Mouse (Mus musculus) neural tube, embryonic 10.5 days (tissue): ENCODE results near the gene AI661453.
"Not testable (repeated sequence)": the region's sequence is repeated elsewhere in the genome, so short reads cannot be mapped to it uniquely, and the experiment has no call there.

ENCODE experiments used
- DNase-seq: peaks from one replicate; pipeline ENCODE4 v3.0.0-alpha.2; 2017; ENCODE audit warnings: low spot score; ENCODE audit errors: extremely low spot score

AI661453 gene

DNA sequence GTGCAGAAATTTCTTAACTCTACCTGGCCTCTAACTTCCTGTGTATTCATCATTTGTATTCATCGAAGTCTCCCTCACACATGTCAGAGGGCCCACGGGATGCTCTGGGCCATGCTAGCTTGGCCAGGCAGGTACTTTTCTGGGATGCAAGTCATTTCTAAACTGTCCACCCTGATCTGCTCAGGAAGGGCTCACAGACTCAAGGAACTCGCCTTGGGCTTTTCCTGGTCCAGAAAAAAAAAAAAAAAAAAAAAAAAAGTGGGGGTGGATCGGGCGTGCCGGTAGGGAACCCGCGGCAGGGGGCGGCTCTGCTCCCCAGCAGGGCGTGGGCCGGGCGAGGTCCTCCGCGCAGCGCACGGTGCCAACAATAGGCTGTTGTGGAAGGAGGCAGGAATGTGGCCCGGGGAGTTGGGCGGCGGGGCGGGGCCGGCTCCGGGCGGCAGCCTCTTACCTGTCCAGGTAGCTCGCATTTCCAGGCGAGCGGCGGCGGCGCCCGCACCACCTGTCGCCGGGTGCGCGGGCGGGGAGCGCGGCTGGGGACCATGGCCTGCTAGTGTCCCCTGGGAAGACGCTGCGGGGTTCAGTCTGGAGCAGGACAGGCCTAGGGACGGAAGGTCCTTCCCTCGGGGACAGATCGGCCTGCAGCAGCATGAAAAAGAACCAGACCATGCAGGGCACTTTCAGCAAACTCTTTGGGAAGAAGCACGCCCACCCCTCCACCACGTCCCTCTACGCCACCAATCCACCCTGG is at the start of gene AI661453:
Gene AI661453, plus strand, starts transcription at position 460 of the 751 bp plus-strand sequence.
- DNase-seq: no peak

DNA sequence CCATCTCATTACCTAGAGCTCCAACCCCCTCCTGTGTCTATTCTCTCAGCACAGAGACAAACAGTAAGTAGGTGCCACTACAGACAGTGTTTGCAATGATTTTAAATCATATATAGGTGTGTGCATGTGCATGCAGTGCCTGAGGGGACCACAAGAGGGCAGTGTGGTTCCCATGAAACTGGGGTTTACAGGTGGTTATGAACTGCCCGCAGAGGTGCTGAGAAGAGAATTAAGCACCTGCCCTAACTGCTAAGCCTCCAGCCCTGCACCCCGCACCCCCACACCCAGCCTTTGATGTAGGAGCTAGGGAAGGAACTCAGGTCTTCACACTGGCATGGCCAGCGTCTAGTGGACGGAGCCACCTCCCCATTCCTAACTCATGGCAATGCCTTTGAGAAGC is 49.8 kb upstream of the AI661453 start:
- peak; percentile 49 for DNase-seq

DNA sequence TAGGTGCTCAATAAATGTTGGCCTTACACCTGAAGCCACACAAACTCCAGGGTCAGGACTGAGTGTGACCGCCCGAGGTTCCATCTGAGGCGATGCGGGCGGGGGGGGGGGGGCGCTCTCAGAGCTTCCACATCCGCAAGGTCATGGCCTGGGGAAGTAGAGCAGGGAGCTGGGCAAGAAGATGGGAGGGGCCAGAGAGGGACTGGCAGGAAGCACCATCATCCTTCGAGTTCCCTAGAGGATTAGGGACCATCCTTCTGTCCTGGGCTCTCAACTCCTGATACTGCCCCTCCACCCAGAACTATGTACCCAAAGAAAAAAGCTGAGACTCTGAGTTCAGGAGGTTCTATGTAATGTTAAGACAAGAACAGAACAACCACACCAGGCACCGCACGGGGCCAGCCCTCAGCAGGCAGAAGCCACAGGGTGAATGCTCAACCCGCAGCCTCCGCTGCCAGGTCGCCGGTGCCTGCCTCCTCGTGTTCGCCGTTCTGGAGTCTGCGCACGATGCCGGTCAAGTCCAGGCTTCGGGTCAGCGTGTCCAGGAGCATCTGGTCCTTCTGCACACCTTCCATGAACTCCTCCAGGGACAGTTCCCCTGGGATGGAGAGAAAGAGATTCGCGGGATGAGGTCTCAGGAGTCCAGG is 42.1 kb upstream of the AI661453 start:
- peak; percentile 39 for DNase-seq

DNA sequence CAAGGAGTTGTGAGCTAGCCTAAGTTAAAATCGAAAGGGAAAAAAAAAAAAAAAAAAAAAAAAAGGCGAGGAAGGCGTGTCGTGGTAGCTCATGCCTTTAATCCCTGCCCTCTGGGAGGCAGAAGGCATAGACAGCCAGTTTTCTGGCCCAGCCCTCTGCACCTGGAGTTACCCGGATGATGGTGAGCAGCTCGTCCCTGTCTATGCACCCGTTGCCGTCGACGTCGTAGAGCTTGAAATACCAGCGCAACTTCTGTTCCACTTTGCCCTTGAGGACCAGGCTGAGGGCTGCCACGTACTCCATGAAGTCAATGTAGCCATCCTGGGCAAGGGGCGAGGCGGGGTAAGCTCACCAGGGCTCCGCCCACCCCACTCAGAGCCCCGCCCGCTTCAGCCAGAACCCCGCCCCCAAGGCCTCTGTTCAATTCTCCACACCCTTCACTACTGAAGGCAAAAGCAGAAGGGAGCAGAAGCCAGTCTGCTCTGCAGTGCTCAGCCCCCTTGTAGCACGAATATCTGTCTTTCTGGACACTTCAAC is 41.0 kb upstream of the AI661453 start:
- peak; percentile 52 for DNase-seq

DNA sequence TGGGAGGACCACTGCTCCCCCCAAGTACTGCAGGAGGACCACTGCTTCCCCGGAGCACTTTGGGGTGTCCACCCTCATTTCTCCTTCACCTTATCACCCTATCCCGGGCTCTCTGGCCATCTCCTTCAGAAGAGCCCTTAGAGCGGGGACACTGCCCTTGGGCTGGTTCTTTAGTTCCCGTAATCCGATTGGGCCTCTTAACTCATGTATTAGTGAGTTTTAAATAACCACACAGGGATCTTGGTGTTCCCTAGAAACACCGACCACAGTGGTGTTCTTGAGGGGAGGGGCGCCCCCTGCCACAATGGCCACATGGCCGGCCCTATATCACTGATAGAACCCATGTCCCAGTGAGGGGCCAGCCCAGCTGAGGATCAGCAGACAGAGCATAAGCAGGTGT is 37.3 kb upstream of the AI661453 start:
- no peak for DNase-seq

DNA sequence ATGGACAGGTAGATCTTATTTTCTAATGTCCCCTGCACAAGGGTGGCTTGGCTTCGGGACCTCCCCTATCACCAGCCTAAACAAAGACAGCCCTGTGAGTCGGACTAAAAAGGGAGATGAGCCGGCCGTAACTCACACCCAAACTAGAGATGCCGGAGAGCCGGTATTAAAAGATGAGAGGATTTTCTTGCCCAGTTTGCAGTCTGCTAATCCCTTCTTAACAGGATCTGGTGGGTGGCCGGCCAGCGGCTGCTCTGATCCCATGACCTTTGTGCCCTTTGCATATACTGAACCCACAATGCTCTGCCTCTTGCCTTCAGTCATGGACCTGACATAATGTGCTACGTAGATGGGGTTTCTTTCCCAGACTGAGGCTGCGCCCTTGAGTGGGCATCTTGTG is 36.0 kb upstream of the AI661453 start, which contains the start of gene Guca1a:
Gene Guca1a, minus strand, starts transcription at position 134 of the 400 bp plus-strand sequence.
- DNase-seq: no peak

DNA sequence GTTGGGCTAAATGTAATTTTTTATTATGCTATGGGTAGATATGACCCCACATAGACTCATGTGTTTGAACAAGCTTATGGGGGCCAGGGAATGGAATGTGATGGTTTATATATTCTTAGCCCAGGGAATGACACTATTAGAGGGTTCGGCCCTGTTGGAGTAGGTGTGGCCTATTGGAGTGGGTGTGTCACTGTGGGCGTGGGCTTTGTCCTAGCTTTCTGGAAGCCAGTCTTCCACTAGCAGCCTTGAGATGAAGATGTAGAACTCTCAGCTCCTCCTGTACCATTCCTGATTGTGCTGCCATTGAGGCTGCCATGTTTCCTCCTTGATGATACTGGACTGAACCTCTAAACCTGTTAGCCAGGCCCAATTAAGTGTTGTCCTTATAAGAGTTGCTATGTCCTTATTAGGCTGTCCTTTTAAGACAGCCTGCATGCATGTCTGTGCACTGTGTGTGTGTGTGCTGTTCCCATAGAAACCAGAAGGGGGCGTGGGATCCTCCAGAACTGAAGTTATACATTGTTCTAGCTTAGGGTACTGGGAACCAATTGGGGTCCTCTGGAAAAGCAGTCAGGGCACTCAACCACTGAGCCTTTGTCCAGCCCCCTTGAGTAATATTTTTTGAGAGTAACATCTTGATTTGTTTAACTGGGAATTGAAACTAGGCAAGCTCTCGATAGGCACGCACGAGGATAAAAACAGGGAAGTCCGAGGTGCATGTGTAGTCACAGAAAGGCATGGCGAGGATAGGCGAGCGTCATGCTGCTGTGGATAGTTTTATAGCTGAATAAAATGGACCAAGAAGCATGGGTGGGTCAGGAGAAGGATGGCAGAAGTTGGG is 28.5 kb upstream of the AI661453 start:
- no peak for DNase-seq

DNA sequence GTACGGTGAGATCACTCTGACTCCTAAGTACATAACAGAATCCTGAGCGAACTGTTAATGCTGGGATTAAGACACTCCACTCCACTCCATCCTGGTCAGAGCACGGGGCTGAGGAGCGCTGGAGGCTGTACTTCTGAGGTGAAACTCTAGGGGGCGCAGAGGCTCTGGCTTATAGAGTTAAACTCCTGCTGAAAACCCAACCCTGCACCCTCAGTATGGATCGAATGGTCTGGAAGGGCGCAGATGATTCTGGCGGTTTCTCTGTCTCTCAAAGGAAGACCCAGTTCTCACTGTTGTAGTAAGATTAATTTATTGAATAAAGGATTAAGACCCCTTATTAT is 27.9 kb upstream of the AI661453 start:
- DNase-seq: peak; percentile 75

DNA sequence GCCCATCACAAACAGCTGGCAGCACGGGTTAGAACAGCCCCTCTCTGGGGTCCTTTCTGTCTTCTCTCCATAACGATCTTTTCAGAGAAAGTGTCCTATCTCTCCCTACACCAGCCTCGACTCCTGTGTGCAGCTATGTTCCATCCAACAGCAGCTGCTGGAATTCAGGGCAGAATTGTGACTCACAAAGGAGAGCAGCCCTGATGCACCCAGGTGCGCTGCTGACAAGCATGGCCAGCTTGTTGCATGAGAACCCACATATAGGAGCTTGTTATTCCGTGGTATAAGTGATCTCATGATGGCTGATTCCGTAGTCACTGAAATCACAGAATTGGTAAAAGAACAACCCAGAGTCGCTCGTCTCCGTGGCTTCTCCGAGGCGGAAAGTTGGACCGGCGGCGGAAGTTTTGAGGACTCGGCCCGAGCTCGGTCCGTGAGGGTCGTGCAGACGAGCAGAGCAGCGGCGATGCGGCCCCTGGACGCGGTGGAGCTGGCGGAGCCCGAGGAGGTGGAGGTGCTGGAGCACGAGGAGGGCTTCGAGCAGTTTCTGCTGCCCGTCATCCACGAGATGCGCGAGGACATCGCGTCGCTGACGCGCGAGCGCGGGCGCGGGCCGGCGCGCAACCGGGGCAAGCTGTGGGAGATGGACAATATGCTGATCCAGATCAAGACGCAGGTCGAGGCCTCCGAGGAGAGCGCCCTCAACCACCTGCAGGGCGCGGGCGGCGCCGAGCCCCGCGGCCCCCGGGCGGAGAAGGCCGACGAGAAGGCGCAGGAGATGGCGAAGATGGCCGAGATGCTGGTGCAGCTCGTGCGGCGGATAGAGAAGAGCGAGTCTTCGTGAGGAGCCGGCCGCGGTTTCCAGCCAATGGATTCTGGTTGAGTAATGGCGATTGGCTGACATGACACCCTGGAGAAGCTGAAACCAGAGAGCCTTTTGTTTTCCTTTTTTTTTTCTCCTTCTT is 26.2 kb upstream of the AI661453 start:
- peak; percentile 46 for DNase-seq

DNA sequence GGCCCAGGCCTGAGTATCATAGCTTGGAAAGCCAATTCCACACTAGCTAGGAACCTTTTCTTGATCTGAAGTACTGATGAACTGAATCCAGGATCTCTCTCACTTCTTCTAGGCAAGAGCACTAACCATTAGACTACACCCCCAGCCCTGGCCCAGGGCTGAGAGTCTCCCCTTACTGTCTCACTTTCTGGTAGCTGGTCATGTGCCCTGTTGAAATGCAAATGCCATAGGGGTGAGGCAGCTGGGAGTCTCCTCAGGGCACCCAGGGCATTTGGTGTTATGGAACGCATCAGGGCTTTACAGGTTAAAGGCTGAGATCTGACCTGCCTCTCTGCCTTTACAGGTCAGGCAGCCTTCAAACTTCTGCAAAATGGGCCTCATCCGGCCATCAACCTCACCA is 16.2 kb upstream of the AI661453 start:
- DNase-seq: no peak

DNA sequence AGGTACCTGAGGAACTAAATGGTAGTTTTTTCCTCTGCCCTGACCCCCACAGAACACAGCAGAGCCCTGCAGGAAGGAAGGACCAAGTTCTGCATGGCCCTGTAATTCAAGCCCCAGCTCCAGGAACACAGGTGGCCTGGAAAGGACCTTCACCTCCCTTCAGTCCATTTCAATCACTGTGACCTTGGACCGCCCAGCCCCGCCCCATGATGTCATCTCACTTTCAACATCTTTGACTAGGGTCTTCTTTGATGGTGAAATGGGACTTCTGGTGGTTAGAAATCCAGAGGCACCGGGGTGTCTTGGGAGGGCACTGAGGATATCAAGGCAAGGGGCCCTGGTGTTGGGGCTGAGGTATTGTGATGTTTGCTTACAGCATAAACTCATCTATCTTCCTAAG is 14.8 kb upstream of the AI661453 start:
- DNase-seq: no peak

DNA sequence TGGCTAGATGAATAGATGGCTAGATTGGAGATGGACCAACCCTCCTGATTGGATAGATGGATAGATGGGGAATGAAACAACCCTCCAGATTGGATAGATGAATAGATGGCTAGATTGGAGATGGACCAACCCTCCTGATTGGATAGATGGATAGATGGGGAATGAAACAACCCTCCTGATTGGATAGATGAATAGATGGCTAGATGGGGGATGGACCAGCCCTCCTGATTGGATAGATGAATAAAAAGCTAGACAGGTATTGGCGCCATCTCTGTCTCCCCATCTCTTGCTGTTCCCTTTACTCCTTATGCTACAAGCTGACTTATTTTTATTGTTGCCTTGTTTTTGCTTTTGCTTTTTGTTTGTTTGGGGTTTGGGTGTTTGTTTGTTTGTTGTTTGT is 13.8 kb upstream of the AI661453 start:
- DNase-seq: not testable (repeated sequence)

DNA sequence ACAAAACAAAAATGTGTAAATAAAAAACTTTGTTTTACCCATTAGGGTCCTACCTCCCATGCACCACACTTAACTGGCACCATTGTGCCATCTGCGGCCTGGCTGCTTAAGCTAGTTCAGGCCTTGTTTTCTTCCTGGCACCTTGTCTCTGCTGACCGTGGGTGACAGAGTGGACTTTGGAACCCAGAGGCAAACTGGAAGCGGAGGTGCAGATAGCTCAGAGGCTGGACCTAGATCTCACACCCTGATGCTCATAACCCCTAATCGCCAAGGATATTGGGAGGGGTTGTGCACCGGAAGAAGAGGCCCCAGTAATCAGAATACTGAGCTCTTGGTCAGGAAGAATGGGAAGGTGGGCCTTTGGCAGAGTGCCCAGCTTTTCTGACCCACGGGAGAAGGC is 12.2 kb upstream of the AI661453 start:
- no peak for DNase-seq

DNA sequence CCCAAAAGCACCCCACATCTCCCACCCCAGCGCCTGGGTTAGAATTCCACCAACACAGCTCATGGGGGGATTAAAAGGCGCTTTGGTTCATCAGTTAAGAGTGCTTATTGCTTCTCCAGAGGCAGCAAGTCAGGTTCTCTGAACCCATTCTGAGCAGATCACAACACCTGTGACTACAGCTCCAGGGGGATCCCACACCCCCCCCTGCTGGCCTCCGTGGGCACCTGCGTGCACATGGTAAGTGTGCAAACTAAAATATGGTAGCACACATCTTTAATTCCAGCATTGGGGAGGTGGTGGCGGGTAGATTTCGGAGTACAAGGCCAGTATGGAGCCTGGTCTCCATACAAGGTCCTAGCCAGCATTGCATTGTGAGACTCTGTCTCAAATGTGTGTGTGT is 9.1 kb upstream of the AI661453 start:
- DNase-seq: no peak

DNA sequence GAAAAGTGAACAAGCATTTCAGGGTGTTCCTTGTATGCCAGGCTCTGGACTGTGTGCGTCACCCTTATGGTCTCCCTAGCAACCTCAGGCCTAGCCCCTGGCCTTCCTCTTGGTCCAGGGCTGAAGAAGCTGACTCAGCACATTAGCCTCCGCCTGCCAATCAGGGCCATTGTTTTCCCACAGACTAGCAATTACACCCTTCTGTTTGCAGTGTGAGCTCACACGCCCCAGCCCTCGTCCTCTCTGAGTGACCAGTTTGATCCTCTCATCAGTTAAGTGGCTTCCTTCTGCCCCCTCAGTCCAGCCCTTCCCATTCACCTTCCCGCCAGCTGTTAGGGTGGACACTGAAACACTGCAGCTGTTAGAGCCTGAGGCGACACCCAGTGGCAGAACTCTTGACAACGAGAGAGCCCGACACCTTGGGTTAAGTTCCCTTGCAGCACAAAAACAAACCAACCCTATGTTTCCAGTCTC is 7.5 kb upstream of the AI661453 start:
- peak; percentile 52 for DNase-seq

DNA sequence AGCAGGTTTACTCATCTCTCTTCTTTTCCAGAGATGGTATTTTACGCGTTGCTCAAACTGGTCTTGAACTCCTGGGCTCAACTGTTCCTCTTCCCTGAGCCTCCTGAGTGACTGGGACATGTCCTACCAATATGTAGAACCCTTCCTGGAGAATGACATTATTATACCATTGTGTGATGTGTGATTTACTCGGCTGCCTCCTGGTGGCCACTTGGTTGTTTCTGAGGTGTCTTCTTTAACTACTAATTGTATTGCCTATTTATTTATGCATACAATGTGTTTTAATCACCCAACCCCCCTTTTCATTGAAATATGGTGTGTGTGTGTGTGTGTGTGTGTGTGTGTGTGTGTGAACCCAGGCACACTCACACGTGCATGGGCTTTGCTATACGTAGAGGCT is 5.6 kb upstream of the AI661453 start:
- no peak for DNase-seq

DNA sequence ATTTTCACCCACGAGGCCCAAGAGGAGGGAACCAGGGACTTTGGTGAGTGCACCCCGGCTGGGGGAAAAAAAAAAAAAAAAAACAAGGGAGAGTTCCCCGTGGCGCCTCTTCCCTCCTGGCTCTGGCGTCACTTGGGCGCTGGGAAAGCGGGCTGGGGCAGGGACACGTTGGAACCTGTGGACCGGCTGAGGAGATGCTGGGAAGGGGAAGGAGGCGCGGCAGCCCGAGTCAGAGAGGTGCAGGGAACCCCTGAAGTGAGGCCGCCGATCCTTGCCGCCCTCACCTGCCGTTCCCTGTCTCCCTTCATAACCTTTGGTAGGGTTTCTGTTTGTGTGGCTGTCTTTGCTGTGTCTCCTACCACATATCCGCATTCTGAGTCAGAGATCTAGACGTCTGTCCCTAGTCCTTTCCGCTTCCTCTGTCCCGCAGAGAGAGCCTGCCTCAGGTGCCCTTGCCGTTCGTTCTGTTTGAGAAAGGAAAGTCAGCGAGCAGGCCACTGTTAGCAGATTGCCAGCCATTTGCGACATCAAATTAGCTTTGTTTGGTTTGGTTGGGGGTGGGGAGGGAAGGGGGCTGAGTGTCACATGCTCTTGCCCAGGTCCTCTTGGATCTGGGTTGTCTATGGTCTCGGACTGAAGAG is 612 bp downstream of the AI661453 start, which contains the start of gene 1700001C19Rik:
Gene 1700001C19Rik, minus strand, starts transcription at position 470 of the 641 bp plus-strand sequence.
- no peak for DNase-seq

DNA sequence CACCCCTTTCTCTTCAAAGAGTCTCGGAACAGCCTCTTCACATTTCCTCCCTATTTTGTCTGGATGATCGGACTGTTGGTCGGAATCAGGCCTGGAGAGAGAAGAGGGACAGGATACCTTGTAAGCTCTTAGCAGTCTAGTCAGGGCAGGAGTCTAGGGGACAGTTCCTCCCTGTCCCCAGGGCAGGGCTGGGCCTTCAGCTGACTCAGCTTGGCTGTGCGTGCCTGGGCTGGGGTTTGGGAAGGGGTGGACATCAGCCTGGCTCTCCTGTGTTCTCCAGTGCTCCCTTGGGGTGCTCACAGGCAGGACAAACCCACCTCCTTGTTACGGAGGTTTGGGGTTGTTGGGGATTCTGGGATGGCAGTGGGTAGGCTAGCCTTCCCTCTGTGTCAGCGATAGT is 2.2 kb downstream of the AI661453 start:
- DNase-seq: no peak

DNA sequence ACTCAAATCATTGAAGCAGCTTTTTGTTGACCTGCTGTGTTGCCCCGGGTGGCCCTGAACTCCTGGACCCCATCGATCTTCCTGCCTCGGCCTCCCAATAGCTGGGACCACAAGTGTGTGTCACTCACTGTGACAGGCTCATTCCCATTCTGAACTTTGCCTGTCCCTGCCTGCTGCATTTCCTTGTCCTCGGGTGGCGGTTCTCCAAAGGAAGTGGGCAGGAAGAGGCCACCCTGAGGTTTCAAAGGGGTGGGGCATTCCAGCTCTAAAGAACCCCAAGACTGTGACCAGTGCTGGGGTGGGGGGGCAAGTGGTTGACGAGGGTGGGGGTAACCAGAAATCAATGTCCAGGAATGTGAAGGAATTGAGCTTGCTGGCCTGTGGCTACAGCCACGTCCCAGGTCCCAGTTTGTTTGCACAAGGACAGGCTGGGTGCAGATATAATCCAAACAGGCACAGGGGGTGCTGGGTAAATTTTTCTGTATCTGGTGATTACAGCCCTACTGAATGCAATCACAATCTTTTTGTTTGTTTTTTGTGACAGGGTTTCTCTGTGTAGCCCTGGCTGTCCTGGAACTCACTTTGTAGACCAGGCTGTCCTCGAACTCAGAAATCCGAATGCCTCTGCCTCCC is 3.1 kb downstream of the AI661453 start:
- DNase-seq: no peak
